Mouse (Mus musculus): ENCODE data around the gene 1700056E22Rik.

DNA sequence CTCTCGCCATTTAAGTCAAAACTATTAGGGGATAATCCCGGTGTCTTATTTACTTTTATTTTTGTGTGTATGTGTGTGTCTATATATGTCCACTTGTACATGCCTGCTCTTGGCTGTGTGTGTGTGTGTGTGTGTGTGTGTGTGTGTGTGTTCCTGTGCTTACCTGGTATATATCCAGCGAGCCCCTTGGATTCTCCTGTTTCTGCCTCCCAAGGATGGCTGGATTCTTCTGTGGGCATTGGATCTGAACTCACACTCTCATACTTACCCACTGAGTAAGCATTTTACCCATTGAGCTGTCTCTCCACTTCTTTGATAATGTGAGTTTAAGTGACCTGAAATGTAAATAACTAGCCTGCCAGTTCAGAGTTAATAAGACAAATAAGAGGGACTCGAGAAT is 19.6 kb upstream of the 1700056E22Rik start:
- TF ChIP-seq MAFK (IDR thresholded peaks at IDR 0.05; ENCODE audit: insufficient read depth, low read depth, low read length) = no peak
- TF ChIP-seq CHD2 (IDR thresholded peaks at IDR 0.05; ENCODE audit: low read depth, low read length) = no peak
- no peak for TF ChIP-seq HCFC1 (IDR thresholded peaks at IDR 0.05; ENCODE audit: borderline replicate concordance, insufficient read depth, low read length)
- TF ChIP-seq ZC3H11A (IDR thresholded peaks at IDR 0.05; ENCODE audit: borderline replicate concordance, low read depth, low read length) = no peak
- no peak for TF ChIP-seq ZNF384 (IDR thresholded peaks at IDR 0.05; ENCODE audit: low read depth, low read length)
